Mouse (Mus musculus): ENCODE results near the gene Hibch. TPM values are rescaled to one million over a fixed set of nuclear protein-coding genes. Genes with fewer than 3 reads are reported as not detected.

Hibch gene
- total RNA-seq (2021), result 10 to 100 TPM; 77.8 to 88.4 TPM

GRCm38 (mm10) chr1:52844782-52845665, at the start of gene Hibch:
Gene Hibch, plus strand, starts transcription at chr1:52844929.
- intact Hi-C loops (cut with DNase I), result loop anchor here (1.0 to 10.0 kb wide), 3 partner anchors 28 to 510 kb away; partner anchors contain the start of genes Asdurf, Asnsd1, Gm28551 and Inpp1
- peak; percentile 95 to 96 for DNase-seq

GRCm38 (mm10) chr1:52795927-52796326, 48.8 kb upstream of the Hibch start:
- intact Hi-C loops (cut with DNase I), result loop anchor here (10.0 kb wide), 1 partner anchor 159 kb away; no protein-coding TSS in a partner anchor

GRCm38 (mm10) chr1:52799056-52799726, 45.5 kb upstream of the Hibch start:
- DNase-seq, result peak; percentile 22 to 45
- intact Hi-C loops (cut with DNase I), result loop anchor here (10.0 kb wide), 1 partner anchor 156 kb away; no protein-coding TSS in a partner anchor

More at GRCm38 (mm10) chr1:52795927-52796326, 48.8 kb upstream of the Hibch start:
- no peak for DNase-seq

GRCm38 (mm10) chr1:52799772-52800171, 45.0 kb upstream of the Hibch start:
- intact Hi-C loops (cut with DNase I), result loop anchor here (2.0 to 10.0 kb wide), 2 partner anchors 17 to 155 kb away; partner anchors contain the start of gene Inpp1
- no peak for DNase-seq

- intact Hi-C loops (cut with DNase I), result loop anchor here (2.0 kb wide), 1 partner anchor 16 kb away; the partner anchor contains the start of gene Inpp1
- DNase-seq, result peak in 1 of 2 experiments; percentile 20
Observed at GRCm38 (mm10) chr1:52800340-52800740, 44.4 kb upstream of the Hibch start.

- DNase-seq, result no peak
Observed at GRCm38 (mm10) chr1:52801651-52802050, 43.1 kb upstream of the Hibch start.

GRCm38 (mm10) chr1:52802406-52802975, 42.2 kb upstream of the Hibch start:
- intact Hi-C loops (cut with DNase I), result no loop called here

More at GRCm38 (mm10) chr1:52801651-52802050, 43.1 kb upstream of the Hibch start:
- intact Hi-C loops (cut with DNase I), result loop anchor here (2.0 kb wide), 1 partner anchor 15 kb away; the partner anchor contains the start of gene Inpp1

GRCm38 (mm10) chr1:52805041-52805440, 39.7 kb upstream of the Hibch start:
- no peak for DNase-seq
- intact Hi-C loops (cut with DNase I), result no loop called here

More at GRCm38 (mm10) chr1:52802406-52802975, 42.2 kb upstream of the Hibch start:
- no peak for DNase-seq

GRCm38 (mm10) chr1:52808456-52808855, 36.3 kb upstream of the Hibch start:
- DNase-seq, result no peak
- intact Hi-C loops (cut with DNase I), result no loop called here

GRCm38 (mm10) chr1:52816232-52816891, 28.4 kb upstream of the Hibch start:
- DNase-seq, result peak; percentile 33 to 45
- intact Hi-C loops (cut with DNase I), result loop anchor here (2.0 to 10.0 kb wide), 2 partner anchors 16 to 312 kb away; partner anchors contain the start of gene Nab1

GRCm38 (mm10) chr1:52816910-52817812, 27.6 kb upstream of the Hibch start, which contains the start of gene Inpp1:
Gene Inpp1, minus strand, starts transcription at chr1:52817688.
- DNase-seq, result peak; percentile 86 to 89
- intact Hi-C loops (cut with DNase I), result loop anchor here (1.0 to 10.0 kb wide), 3 partner anchors 16 to 312 kb away; partner anchors contain the start of genes Hibch and Nab1

GRCm38 (mm10) chr1:52817813-52818147, 26.9 kb upstream of the Hibch start:
- no peak for DNase-seq
- intact Hi-C loops (cut with DNase I), result loop anchor here (1.0 to 10.0 kb wide), 3 partner anchors 17 to 313 kb away; partner anchors contain the start of genes Hibch and Nab1

- DNase-seq, result no peak
- intact Hi-C loops (cut with DNase I), result no loop called here
Observed at GRCm38 (mm10) chr1:52839099-52839498, 5.6 kb upstream of the Hibch start.

- DNase-seq, result peak in 1 of 2 experiments; percentile 4
- intact Hi-C loops (cut with DNase I), result loop anchor here (1.0 to 10.0 kb wide), 3 partner anchors 27 to 510 kb away; partner anchors contain the start of genes Asdurf, Asnsd1, Gm28551 and Inpp1
Observed at GRCm38 (mm10) chr1:52844354-52844753, 375 bp upstream of the Hibch start.

- intact Hi-C loops (cut with DNase I), result loop anchor here (10.0 kb wide), 2 partner anchors 352 to 508 kb away; partner anchors contain the start of genes Asdurf, Asnsd1 and Gm28551
- no peak for DNase-seq
Observed at GRCm38 (mm10) chr1:52846556-52846955, 1.8 kb downstream of the Hibch start.

- DNase-seq, result no peak
- intact Hi-C loops (cut with DNase I), result loop anchor here (10.0 kb wide), 2 partner anchors 355 to 505 kb away; partner anchors contain the start of genes Asdurf, Asnsd1 and Gm28551
Observed at GRCm38 (mm10) chr1:52849422-52849821, 4.7 kb downstream of the Hibch start.

- intact Hi-C loops (cut with DNase I), result loop anchor here (1.0 kb wide), 1 partner anchor 206 kb away; no protein-coding TSS in a partner anchor
- peak in 1 of 2 experiments; percentile 6 for DNase-seq
Observed at GRCm38 (mm10) chr1:52854029-52854428, 9.3 kb downstream of the Hibch start.

- no peak for DNase-seq
- intact Hi-C loops (cut with DNase I), result no loop called here
Observed at GRCm38 (mm10) chr1:52855904-52856601, 11.3 kb downstream of the Hibch start.

All from heart, postnatal 36 days (tissue).